8 mouse cellular contexts compared by ENCODE assay signal in genomic region chr5:135962492-135963279, GRCm38 (mm10). TPM values are rescaled to one million over a fixed set of nuclear protein-coding genes. Genes with fewer than 3 reads are reported as not detected.
DNase-seq lines count a peak whose midpoint lies in the region; ATAC-seq and TF ChIP-seq lines count a peak whose summit lies in the region.

No protein-coding gene starts in this region.

- WGBS in forebrain, embryonic 16.5 days, result under 1% methylated on average over 64 of the region's 64 CpGs
- WGBS in lung, embryonic 14.5 days, result under 1% methylated on average over 64 of the region's 64 CpGs
- WGBS in olfactory bulb, adult 2 months, result under 1% methylated on average over 64 of the region's 64 CpGs
- WGBS in thymus, adult 2 months, result under 1% methylated on average over 64 of the region's 64 CpGs

- intact Hi-C loops in heart, postnatal 36 days (cut with DNase I), result loop anchor here (2.0 kb wide), 1 partner anchor 60 kb away; no protein-coding TSS in a partner anchor

- peaks cover 15% of the 10 kb centered on the region for H3K36me3 ChIP-seq in G1E (replicated peaks)
- no peaks in the 10 kb centered on the region for H3K36me3 ChIP-seq in forebrain, embryonic 16.5 days (ENCODE audit: control insufficient read depth, insufficient read depth)
- H3K36me3 ChIP-seq in lung, embryonic 14.5 days (ENCODE audit: insufficient read depth), result no peaks in the 10 kb centered on the region
- H3K36me3 ChIP-seq in thymus, adult 2 months (ENCODE audit: control insufficient read depth, insufficient read depth, low read length), result no peaks in the 10 kb centered on the region

- no peaks in the 10 kb centered on the region; the same call in 1 of the 2 replicates for H3K27me3 ChIP-seq in G1E (ENCODE audit: insufficient read depth, low read length)
- no peaks in the 10 kb centered on the region for H3K27me3 ChIP-seq in forebrain, embryonic 16.5 days (replicated peaks; ENCODE audit: control insufficient read depth, insufficient read depth, low read length)
- H3K27me3 ChIP-seq in lung, embryonic 14.5 days (ENCODE audit: insufficient read depth, low read length), result no peaks in the 10 kb centered on the region
- H3K27me3 ChIP-seq in thymus, adult 2 months (ENCODE audit: control insufficient read depth, insufficient read depth, low read length), result no peaks in the 10 kb centered on the region

- peak; percentile 82 for TF ChIP-seq POLR2A in olfactory bulb, adult 2 months (IDR thresholded peaks at IDR 0.05; ENCODE audit: insufficient read depth, low read depth, low read length)
- TF ChIP-seq POLR2A in thymus, adult 2 months (IDR thresholded peaks at IDR 0.05; ENCODE audit: control insufficient read depth, extremely low read depth, insufficient read depth, low read length, poor library complexity), result peak; percentile 87

- H3K27ac ChIP-seq in forebrain, embryonic 16.5 days (ENCODE audit: low read length), result peak overlapping the region; percentile 83
- peak overlapping the region; percentile 97 for H3K27ac ChIP-seq in layer of hippocampus, adult 2 months
- peak overlapping the region; percentile 94 for H3K27ac ChIP-seq in lung, embryonic 14.5 days (ENCODE audit: low read depth)
- H3K27ac ChIP-seq in olfactory bulb, adult 2 months (ENCODE audit: insufficient read depth, low read depth, low read length), result peak overlapping the region; percentile 84
- peak overlapping the region; percentile 29 for H3K27ac ChIP-seq in thymus, adult 2 months (ENCODE audit: control insufficient read depth, insufficient read depth, low read length)

- peak; percentile 85 for ATAC-seq in G1E (ENCODE audit: extremely low read depth, insufficient number of reproducible peaks, low FRiP score, poor library complexity, severe bottlenecking)
- ATAC-seq in forebrain, embryonic 16.5 days, result peak; percentile 96
- peak; percentile 95 for ATAC-seq in lung, embryonic 14.5 days (ENCODE audit: insufficient read depth)

- peak; percentile 95 for DNase-seq in G1E (ENCODE audit: low spot score)
- peak; percentile 96 to 99 for DNase-seq in cerebellum, adult 18-20 months
- peak; percentile 97 for DNase-seq in heart, postnatal 36 days
- DNase-seq in layer of hippocampus, adult 2 months (ENCODE audit: low spot score in 2 of 2), result peak; percentile 95 to 99
- DNase-seq in lung, embryonic 14.5 days, result peak; percentile 100
- peak; percentile 98 for DNase-seq in thymus, adult 2 months

- H3K9me3 ChIP-seq in G1E (replicated peaks), result no peaks in the 10 kb centered on the region
- H3K9me3 ChIP-seq in forebrain, embryonic 16.5 days (ENCODE audit: control insufficient read depth, low read length), result no peaks in the 10 kb centered on the region
- no peaks in the 10 kb centered on the region for H3K9me3 ChIP-seq in lung, embryonic 14.5 days (ENCODE audit: low read depth, low read length)

- peaks cover 68% of the 10 kb centered on the region for H3K4me1 ChIP-seq in G1E (ENCODE audit: insufficient read depth, low read depth, low read length)
- peaks cover 12% of the 10 kb centered on the region for H3K4me1 ChIP-seq in forebrain, embryonic 16.5 days (replicated peaks; ENCODE audit: control insufficient read depth, insufficient read depth, low read length)
- peaks cover 10% of the 10 kb centered on the region; the same call in 1 of the 2 replicates for H3K4me1 ChIP-seq in lung, embryonic 14.5 days (ENCODE audit: insufficient read depth)
- H3K4me1 ChIP-seq in olfactory bulb, adult 2 months (ENCODE audit: control insufficient read depth, insufficient read depth, low read length), result peaks cover 10% of the 10 kb centered on the region
- peaks cover 25% of the 10 kb centered on the region for H3K4me1 ChIP-seq in thymus, adult 2 months (replicated peaks; ENCODE audit: control insufficient read depth, insufficient read depth, low read length)

- no peak for TF ChIP-seq CTCF in G1E (IDR thresholded peaks at IDR 0.05; ENCODE audit: low read depth, low read length)
- no peak; the same call in 1 of the 2 replicates for TF ChIP-seq CTCF in layer of hippocampus, adult 2 months (conservative IDR thresholded peaks at IDR 0.05)
- peak; percentile 31; the same call in 1 of the 2 replicates for TF ChIP-seq CTCF in lung, embryonic 14.5 days (IDR thresholded peaks at IDR 0.05; ENCODE audit: low read depth)
- no peak for TF ChIP-seq CTCF in olfactory bulb, adult 2 months (IDR thresholded peaks at IDR 0.05; ENCODE audit: insufficient read depth, low read depth, low read length)
- 0 out of 2 replicates have a peak, but pooled peaks have one; percentile 33 for TF ChIP-seq CTCF in thymus, adult 2 months (IDR thresholded peaks at IDR 0.05; ENCODE audit: borderline replicate concordance, control insufficient read depth, extremely low read depth, insufficient read depth, low read length, poor library complexity)

- peak overlapping the region; percentile 80 for H3K4me3 ChIP-seq in G1E (ENCODE audit: low read depth, low read length)
- peak overlapping the region; percentile 49 for H3K4me3 ChIP-seq in forebrain, embryonic 16.5 days (replicated peaks; ENCODE audit: low read length)
- peak overlapping the region; percentile 78 for H3K4me3 ChIP-seq in layer of hippocampus, adult 2 months
- peak overlapping the region; percentile 63 for H3K4me3 ChIP-seq in lung, embryonic 14.5 days (ENCODE audit: low read depth, low read length)
- H3K4me3 ChIP-seq in olfactory bulb, adult 2 months (ENCODE audit: insufficient read depth, low read depth, low read length), result peak overlapping the region; percentile 74
- peak overlapping the region; percentile 45 for H3K4me3 ChIP-seq in thymus, adult 2 months (ENCODE audit: control insufficient read depth, insufficient read depth, low read length)

- H3K4me2 ChIP-seq in forebrain, embryonic 16.5 days (ENCODE audit: low read length), result peak overlapping the region; percentile 81
- H3K4me2 ChIP-seq in lung, embryonic 14.5 days, result peak overlapping the region; percentile 94

- H3K9ac ChIP-seq in forebrain, embryonic 16.5 days (replicated peaks; ENCODE audit: low read depth, low read length), result peak overlapping the region; percentile 87
- H3K9ac ChIP-seq in lung, embryonic 14.5 days, result peak overlapping the region; percentile 86

RNA-seq across cellular contexts. Expression of gene Ssc4d, which starts 11.6 kb away (rescaled TPM):
- 9.1 and 16.4 TPM in 2 replicates for total RNA-seq in G1E (2014; fragmentation: Nextera tagmentation)
- total RNA-seq in G1E (2017), result 3.2 and 5.5 TPM in 2 replicates
- 1.1 and 1.5 TPM in 2 replicates for polyA plus RNA-seq in G1E (2012)
- polyA plus RNA-seq in forebrain, embryonic 16.5 days (2015; fragmentation: Nextera tagmentation; extraction: Ambion mirVana), result 0.71 and 1.0 TPM in 2 replicates
- total RNA-seq in heart, postnatal 36 days (2021), result under 1 TPM; 0.58 to 0.68 TPM
- 1 to 10 TPM; 1.4 to 1.9 TPM for total RNA-seq in layer of hippocampus, adult 2 months (2021)
- polyA plus RNA-seq in lung, embryonic 14.5 days (2014; fragmentation: Nextera tagmentation; extraction: Ambion mirVana), result 3.2 and 3.8 TPM in 2 replicates
- polyA plus RNA-seq in olfactory bulb, adult 2 months (2012; ENCODE audit: insufficient read depth, insufficient read length, low replicate concordance, missing spikeins), result not detected in 2 replicates
- polyA plus RNA-seq in thymus, adult 2 months (2012; rRNA removed), result 3.9 and 4.7 TPM in 2 replicates

RNA-seq across cellular contexts. Expression of gene Zp3, which starts 17.2 kb away (rescaled TPM):
- not detected in 2 replicates for total RNA-seq in G1E (2014; fragmentation: Nextera tagmentation)
- not detected in 2 replicates for total RNA-seq in G1E (2017)
- polyA plus RNA-seq in G1E (2012), result not detected in 2 replicates
- 0.19 TPM in 1 of 2 replicates, not detected in the other for polyA plus RNA-seq in forebrain, embryonic 16.5 days (2015; fragmentation: Nextera tagmentation; extraction: Ambion mirVana)
- total RNA-seq in heart, postnatal 36 days (2021), result not detected
- total RNA-seq in layer of hippocampus, adult 2 months (2021), result not detected
- polyA plus RNA-seq in lung, embryonic 14.5 days (2014; fragmentation: Nextera tagmentation; extraction: Ambion mirVana), result not detected in 2 replicates
- not detected in 2 replicates for polyA plus RNA-seq in olfactory bulb, adult 2 months (2012; ENCODE audit: insufficient read depth, insufficient read length, low replicate concordance, missing spikeins)
- 0.52 and 1.1 TPM in 2 replicates for polyA plus RNA-seq in thymus, adult 2 months (2012; rRNA removed)

RNA-seq across cellular contexts. Expression of gene Ywhag, which starts 28.3 kb away (rescaled TPM):
- total RNA-seq in G1E (2014; fragmentation: Nextera tagmentation) (168 and 200 TPM in 2 replicates), G1E (2017) (73.5 and 99.8 TPM in 2 replicates)
- polyA plus RNA-seq in G1E (2012), result 246 and 281 TPM in 2 replicates
- 870 and 902 TPM in 2 replicates for polyA plus RNA-seq in forebrain, embryonic 16.5 days (2015; fragmentation: Nextera tagmentation; extraction: Ambion mirVana)
- total RNA-seq in heart, postnatal 36 days (2021), result 100 to 1,000 TPM; 279 to 282 TPM
- 1,000 to 10,000 TPM; 1,218 to 1,292 TPM for total RNA-seq in layer of hippocampus, adult 2 months (2021)
- 74.7 and 79.0 TPM in 2 replicates for polyA plus RNA-seq in lung, embryonic 14.5 days (2014; fragmentation: Nextera tagmentation; extraction: Ambion mirVana)
- 235 and 282 TPM in 2 replicates for polyA plus RNA-seq in olfactory bulb, adult 2 months (2012; ENCODE audit: insufficient read depth, insufficient read length, low replicate concordance, missing spikeins)
- polyA plus RNA-seq in thymus, adult 2 months (2012; rRNA removed), result 56.5 and 73.5 TPM in 2 replicates

RNA-seq across cellular contexts. Expression of gene Dtx2, which starts 31.9 kb away (rescaled TPM):
- total RNA-seq in G1E (2014; fragmentation: Nextera tagmentation), result 18.4 and 25.6 TPM in 2 replicates
- 5.1 and 7.1 TPM in 2 replicates for total RNA-seq in G1E (2017)
- polyA plus RNA-seq in G1E (2012), result 23.7 and 25.2 TPM in 2 replicates
- 26.4 and 28.1 TPM in 2 replicates for polyA plus RNA-seq in forebrain, embryonic 16.5 days (2015; fragmentation: Nextera tagmentation; extraction: Ambion mirVana)
- 1 to 10 TPM; 7.2 to 7.9 TPM for total RNA-seq in heart, postnatal 36 days (2021)
- 1 to 10 TPM; 8.0 to 8.3 TPM for total RNA-seq in layer of hippocampus, adult 2 months (2021)
- 21.4 and 24.4 TPM in 2 replicates for polyA plus RNA-seq in lung, embryonic 14.5 days (2014; fragmentation: Nextera tagmentation; extraction: Ambion mirVana)
- polyA plus RNA-seq in olfactory bulb, adult 2 months (2012; ENCODE audit: insufficient read depth, insufficient read length, low replicate concordance, missing spikeins), result not detected in 2 replicates
- polyA plus RNA-seq in thymus, adult 2 months (2012; rRNA removed), result 75.3 and 78.8 TPM in 2 replicates

Comparison
In these comparisons a context has a peak if more than half of its experiments do, and no peak if none do; other contexts are left out.
1. Peak in every context shown above with its lines: DNase-seq, ATAC-seq, H3K4me3 ChIP-seq and H3K27ac ChIP-seq.
2. CTCF ChIP-seq: peak in lung, embryonic 14.5 days (single experiment) and thymus, adult 2 months (single experiment); none in G1E (single experiment), layer of hippocampus, adult 2 months (single experiment) and olfactory bulb, adult 2 months (single experiment).
3. H3K27ac ChIP-seq: peak in every context shown above with its lines; median percentile 97 in layer of hippocampus, adult 2 months; 94 in lung, embryonic 14.5 days; 84 in olfactory bulb, adult 2 months; 83 in forebrain, embryonic 16.5 days; 29 in thymus, adult 2 months.